Mouse (Mus musculus) MEL (cell line): ENCODE measurements around the gene Cend1. TPM values are rescaled to one million over a fixed set of nuclear protein-coding genes. Genes with fewer than 3 reads are reported as not detected.

ENCODE experiments used
- DNase-seq: peaks from one replicate; pipeline ENCODE4 v3.0.0; 2011; ENCODE audit warnings: low read depth, low spot score
- H3K27ac ChIP-seq: 2 replicates; pipeline ENCODE4 v1.5.1; 2012; ENCODE audit warnings: low read depth, mild to moderate bottlenecking, control low read depth, low read length, moderate library complexity; ENCODE audit not compliant: control insufficient read depth
- H3K27me3 ChIP-seq, 2 experiments: fragments of 150-350 bp in 1 of 2; sonication (generic) in 1 of 2; 2 replicates each; pipeline ENCODE4 v1.6.1; 2012; ENCODE audit warnings: low read length in 2 of 2, mild to moderate bottlenecking in 2 of 2, improper control_type of control experiment in 1 of 2, moderate library complexity in 1 of 2; ENCODE audit not compliant: insufficient read depth in 2 of 2, control insufficient read depth in 1 of 2
- H3K36me3 ChIP-seq, 2 experiments: 2 replicates each; pipeline ENCODE4 v1.6.1; 2012 to 2014; ENCODE audit warnings: low read length in 2 of 2, improper control_type of control experiment in 1 of 2, inconsistent platforms in 1 of 2, mild to moderate bottlenecking in 1 of 2; ENCODE audit not compliant: insufficient read depth in 2 of 2, control insufficient read depth in 1 of 2
- H3K4me1 ChIP-seq, 2 experiments: fragments of 150-350 bp in 1 of 2; sonication (generic) in 1 of 2; 2 replicates each; pipeline ENCODE4 v1.6.1; 2012; ENCODE audit warnings: low read length in 2 of 2, improper control_type of control experiment in 1 of 2, mild to moderate bottlenecking in 1 of 2; ENCODE audit not compliant: insufficient read depth in 2 of 2, control insufficient read depth in 1 of 2
- H3K4me3 ChIP-seq, 2 experiments: fragments of 150-350 bp in 1 of 2; sonication (generic) in 1 of 2; 2 replicates each; pipeline ENCODE4 v1.5.1; 2012; ENCODE audit warnings: low read depth in 2 of 2, low read length in 2 of 2, mild to moderate bottlenecking in 2 of 2, moderate library complexity in 2 of 2, control low read depth in 1 of 2, improper control_type of control experiment in 1 of 2; ENCODE audit not compliant: control insufficient read depth in 1 of 2, insufficient read depth in 1 of 2
- H3K79me2 ChIP-seq: 2 replicates; pipeline ENCODE4 v1.6.1; 2012; ENCODE audit warnings: mild to moderate bottlenecking, low read length, moderate library complexity; ENCODE audit not compliant: control insufficient read depth, poor library complexity, insufficient read depth
- H3K9ac ChIP-seq: 2 replicates; pipeline ENCODE4 v1.6.1; 2012; ENCODE audit warnings: low read depth, mild to moderate bottlenecking, control low read depth, low read length, moderate library complexity; ENCODE audit not compliant: control insufficient read depth, poor library complexity, severe bottlenecking
- H3K9me3 ChIP-seq: fragments of 150-350 bp; sonication (generic); replicated peaks from 2 replicates; pipeline ENCODE4 v1.6.1; 2012; ENCODE audit warnings: mild to moderate bottlenecking, low read length, improper control_type of control experiment, moderate library complexity; ENCODE audit not compliant: insufficient read depth
- BHLHE40 ChIP-seq: IDR thresholded peaks from 2 replicates; pipeline ENCODE4 v1.6.1; 2012; ENCODE audit warnings: low read depth, mild to moderate bottlenecking, inconsistent platforms, low read length, improper control_type of control experiment, borderline replicate concordance
- CHD1 ChIP-seq: IDR thresholded peaks from 2 replicates; pipeline ENCODE4 v1.6.1; 2012; ENCODE audit warnings: low read depth, mild to moderate bottlenecking, inconsistent platforms, low read length, improper control_type of control experiment
- CHD2 ChIP-seq: IDR thresholded peaks from 2 replicates; pipeline ENCODE4 v1.6.1; 2011; ENCODE audit warnings: low read length, improper control_type of control experiment
- CTCF ChIP-seq, 3 experiments: IDR thresholded peaks in 2 of 3; conservative IDR thresholded peaks in 1 of 3; 2 replicates each; pipeline ENCODE4 v1.5.1; 2011 to 2012; ENCODE audit warnings: low read length in 3 of 3, low read depth in 2 of 3, mild to moderate bottlenecking in 2 of 3, improper control_type of control experiment in 1 of 3, inconsistent platforms in 1 of 3, mixed read lengths in 1 of 3, moderate library complexity in 1 of 3; ENCODE audit not compliant: control insufficient read depth in 1 of 3, insufficient read depth in 1 of 3, poor library complexity in 1 of 3, severe bottlenecking in 1 of 3
- E2F4 ChIP-seq: IDR thresholded peaks from 2 replicates; pipeline ENCODE4 v1.6.1; 2011; ENCODE audit warnings: low read depth, low read length, improper control_type of control experiment, borderline replicate concordance
- ELF1 ChIP-seq: IDR thresholded peaks from 2 replicates; pipeline ENCODE4 v1.6.1; 2014; ENCODE audit warnings: low read depth, mild to moderate bottlenecking, inconsistent platforms, low read length, improper control_type of control experiment, moderate library complexity
- EP300 ChIP-seq, 2 experiments: IDR thresholded peaks; 2 replicates each; pipeline ENCODE4 v1.6.1; 2011; ENCODE audit warnings: improper control_type of control experiment in 2 of 2, low read length in 2 of 2, low read depth in 1 of 2, mild to moderate bottlenecking in 1 of 2
- ETS1 ChIP-seq: IDR thresholded peaks from 2 replicates; pipeline ENCODE4 v1.6.1; 2012; ENCODE audit warnings: low read depth, mild to moderate bottlenecking, inconsistent platforms, low read length, improper control_type of control experiment, moderate library complexity
- GABPA ChIP-seq: IDR thresholded peaks from 2 replicates; pipeline ENCODE4 v1.6.1; 2012; ENCODE audit warnings: low read depth, mild to moderate bottlenecking, inconsistent platforms, low read length, improper control_type of control experiment, moderate library complexity
- GATA1 ChIP-seq: IDR thresholded peaks from 2 replicates; pipeline ENCODE4 v1.6.1; 2011; ENCODE audit warnings: low read depth, low read length, improper control_type of control experiment
- MAFK ChIP-seq: IDR thresholded peaks from 2 replicates; pipeline ENCODE4 v1.6.1; 2011; ENCODE audit warnings: low read depth, mild to moderate bottlenecking, low read length, improper control_type of control experiment, borderline replicate concordance
- MAX ChIP-seq: IDR thresholded peaks from 2 replicates; pipeline ENCODE4 v1.6.1; 2011; ENCODE audit warnings: low read length, improper control_type of control experiment
- MAZ ChIP-seq: IDR thresholded peaks from 2 replicates; pipeline ENCODE4 v1.6.1; 2012; ENCODE audit warnings: low read depth, mild to moderate bottlenecking, inconsistent platforms, low read length, improper control_type of control experiment
- MEF2A ChIP-seq: IDR thresholded peaks from 2 replicates; pipeline ENCODE4 v1.6.1; 2014; ENCODE audit warnings: low read depth, mild to moderate bottlenecking, inconsistent platforms, low read length, improper control_type of control experiment; ENCODE audit not compliant: poor library complexity, insufficient replicate concordance, severe bottlenecking; ENCODE audit errors: extremely low read depth
- MXI1 ChIP-seq: IDR thresholded peaks from 2 replicates; pipeline ENCODE4 v1.6.1; 2011; ENCODE audit warnings: mild to moderate bottlenecking, low read depth, low read length, improper control_type of control experiment
- MYC ChIP-seq: IDR thresholded peaks from 2 replicates; pipeline ENCODE4 v1.6.1; 2011; ENCODE audit warnings: low read depth, mild to moderate bottlenecking, low read length, improper control_type of control experiment, moderate library complexity
- NELFE ChIP-seq: IDR thresholded peaks from 2 replicates; pipeline ENCODE4 v1.6.1; 2011; ENCODE audit warnings: low read depth, low read length, improper control_type of control experiment
- NRF1 ChIP-seq: IDR thresholded peaks from 2 replicates; pipeline ENCODE4 v1.6.1; 2014; ENCODE audit warnings: low read depth, mild to moderate bottlenecking, inconsistent platforms, low read length, improper control_type of control experiment, moderate library complexity; ENCODE audit not compliant: poor library complexity, insufficient read depth, severe bottlenecking
- POLR2A ChIP-seq, 2 experiments: IDR thresholded peaks; 2 replicates each; pipeline ENCODE4 v1.6.1; 2011 to 2012; ENCODE audit warnings: low read length in 2 of 2, mild to moderate bottlenecking in 2 of 2, control low read depth in 1 of 2, improper control_type of control experiment in 1 of 2, low read depth in 1 of 2, moderate library complexity in 1 of 2; ENCODE audit not compliant: control insufficient read depth in 1 of 2, insufficient read depth in 1 of 2, poor library complexity in 1 of 2
- POLR2AphosphoS2 ChIP-seq: IDR thresholded peaks from 2 replicates; pipeline ENCODE4 v1.6.1; 2011; ENCODE audit warnings: low read length, improper control_type of control experiment
- POLR2AphosphoS5 ChIP-seq: IDR thresholded peaks from 2 replicates; pipeline ENCODE4 v1.6.1; 2012; ENCODE audit warnings: low read depth, borderline replicate concordance, mild to moderate bottlenecking, inconsistent platforms, low read length, moderate library complexity, mixed read lengths
- RAD21 ChIP-seq: IDR thresholded peaks from 2 replicates; pipeline ENCODE4 v1.6.1; 2011; ENCODE audit warnings: mild to moderate bottlenecking, low read depth, low read length, improper control_type of control experiment
- SIN3A ChIP-seq: IDR thresholded peaks from 2 replicates; pipeline ENCODE4 v1.6.1; 2012; ENCODE audit warnings: low read length, improper control_type of control experiment, inconsistent platforms
- SMC3 ChIP-seq: IDR thresholded peaks from 2 replicates; pipeline ENCODE4 v1.6.1; 2011; ENCODE audit warnings: low read depth, low read length, improper control_type of control experiment
- TAL1 ChIP-seq: IDR thresholded peaks from 2 replicates; pipeline ENCODE4 v1.6.1; 2012; ENCODE audit warnings: mild to moderate bottlenecking, inconsistent platforms, low read length, moderate library complexity, mixed read lengths
- TBP ChIP-seq: IDR thresholded peaks from 2 replicates; pipeline ENCODE4 v1.8.0; 2011; ENCODE audit warnings: low read depth, low read length, improper control_type of control experiment
- TCF12 ChIP-seq: IDR thresholded peaks from 2 replicates; pipeline ENCODE4 v1.6.1; 2014; ENCODE audit warnings: low read depth, mild to moderate bottlenecking, inconsistent platforms, low read length, improper control_type of control experiment, moderate library complexity
- UBTF ChIP-seq: IDR thresholded peaks from 2 replicates; pipeline ENCODE4 v1.6.1; 2012; ENCODE audit warnings: low read depth, mild to moderate bottlenecking, inconsistent platforms, low read length, improper control_type of control experiment, moderate library complexity, borderline replicate concordance; ENCODE audit not compliant: insufficient read depth
- ZC3H11A ChIP-seq: IDR thresholded peaks from 2 replicates; pipeline ENCODE4 v1.6.1; 2012; ENCODE audit warnings: low read depth, mild to moderate bottlenecking, inconsistent platforms, low read length, improper control_type of control experiment
- ZKSCAN1 ChIP-seq: IDR thresholded peaks from 2 replicates; pipeline ENCODE4 v1.6.1; 2012; ENCODE audit warnings: low read depth, mild to moderate bottlenecking, inconsistent platforms, low read length, improper control_type of control experiment, moderate library complexity
- ZMIZ1 ChIP-seq: IDR thresholded peaks from 2 replicates; pipeline ENCODE4 v1.6.1; 2012; ENCODE audit warnings: low read depth, mild to moderate bottlenecking, inconsistent platforms, low read length, improper control_type of control experiment, moderate library complexity
- ZNF384 ChIP-seq: IDR thresholded peaks from 2 replicates; pipeline ENCODE4 v1.6.1; 2012; ENCODE audit warnings: low read depth, mild to moderate bottlenecking, inconsistent platforms, low read length, improper control_type of control experiment
- polyA plus RNA-seq, 2 experiments: library from polyadenylated mRNA; stranded (reverse) in 1 of 2; unstranded in 1 of 2; fragments of >175 nt in 1 of 2; fragments of >200 nt in 1 of 2; gene quantifications; 2 replicates each; pipeline versions ENCODE4 v1.2.1 to v1.2.4; 2012; ENCODE audit warnings: low replicate concordance in 2 of 2, low read depth in 1 of 2; ENCODE audit not compliant: insufficient read length in 2 of 2, insufficient read depth in 1 of 2, missing spikeins in 1 of 2
- total RNA-seq: library from RNA; depleted of rRNA; stranded (reverse); fragments of 300-350 nt; gene quantifications from 2 replicates; pipeline ENCODE4 v1.2.3, GENCODE M21; 2012

Gene Cend1
- total and polyA plus RNA-seq, 3 experiments: not detected

GRCm38 (mm10) chr7:141392552-141393222, 36.6 kb downstream of the Cend1 start:
- H3K9ac ChIP-seq: peak overlapping the region; percentile 74
- no peaks in the 10 kb centered on the region for H3K27me3 ChIP-seq
- peaks cover 25% of the 10 kb centered on the region for H3K79me2 ChIP-seq
- peak; percentile 94 for DNase-seq
- H3K36me3 ChIP-seq: peaks cover 12 to 45% of the 10 kb centered on the region in 2 experiments
- peaks cover 13 to 29% of the 10 kb centered on the region in 2 experiments for H3K4me1 ChIP-seq
- TF ChIP-seq ZNF384 (no peak), CTCF (IDR thresholded peaks at IDR 0.05 in 2 of 3, conservative IDR thresholded peaks at IDR 0.05 in 1 of 3; ENCODE audit: control insufficient read depth in 1 of 3, insufficient read depth in 1 of 3, low read depth in 2 of 3, low read length in 3 of 3, poor library complexity in 1 of 3, severe bottlenecking in 1 of 3) (no peak), GATA1 (peak; percentile 73), POLR2A (IDR thresholded peaks at IDR 0.05; ENCODE audit: control insufficient read depth in 1 of 2, insufficient read depth in 1 of 2, low read depth in 1 of 2, low read length in 2 of 2, poor library complexity in 1 of 2) (peak in 1 of 2 experiments; percentile 62; a peak in 2 of 4 replicates), ZMIZ1 (0 out of 2 replicates have a peak, but pooled peaks have one; percentile 35), UBTF (no peak), TAL1 (no peak), RAD21 (no peak), BHLHE40 (0 out of 2 replicates have a peak, but pooled peaks have one; percentile 14), ZC3H11A (no peak), NRF1 (no peak), SIN3A (peak; percentile 97), ELF1 (peak; percentile 53; the same call in 1 of the 2 replicates), MEF2A (no peak), MYC (peak; percentile 94), CHD2 (no peak), MAFK (peak; percentile 90), POLR2AphosphoS2 (no peak), ETS1 (peak; percentile 99), TCF12 (peak; percentile 19; the same call in 1 of the 2 replicates), MAZ (no peak), MXI1 (peak; percentile 93), MAX (peak; percentile 80), POLR2AphosphoS5 (no peak), GABPA (peak; percentile 99), E2F4 (no peak), ZKSCAN1 (no peak), SMC3 (no peak), CHD1 (peak; percentile 78; the same call in 1 of the 2 replicates), EP300 (IDR thresholded peaks at IDR 0.05; ENCODE audit: low read depth in 1 of 2, low read length in 2 of 2) (peak; percentile 82 to 85), NELFE (peak; percentile 47), TBP (peak; percentile 88)
- H3K4me3 ChIP-seq: peak overlapping the region; percentile 77 to 78
- peak overlapping the region; percentile 97 for H3K27ac ChIP-seq
- H3K9me3 ChIP-seq: no peaks in the 10 kb centered on the region
